Mouse (Mus musculus) heart, postnatal 0 days (tissue): ENCODE results near the gene Pmvk.

Source experiments
- CTCF ChIP-seq: IDR thresholded peaks from 2 replicates; pipeline ENCODE4 v1.5.1; 2016; ENCODE audit warnings: antibody characterized with exemption, control low read depth, low read depth
- EP300 ChIP-seq: IDR thresholded peaks from 2 replicates; pipeline ENCODE4 v1.6.1; 2016; ENCODE audit warnings: antibody characterized with exemption, low read depth

DNA sequence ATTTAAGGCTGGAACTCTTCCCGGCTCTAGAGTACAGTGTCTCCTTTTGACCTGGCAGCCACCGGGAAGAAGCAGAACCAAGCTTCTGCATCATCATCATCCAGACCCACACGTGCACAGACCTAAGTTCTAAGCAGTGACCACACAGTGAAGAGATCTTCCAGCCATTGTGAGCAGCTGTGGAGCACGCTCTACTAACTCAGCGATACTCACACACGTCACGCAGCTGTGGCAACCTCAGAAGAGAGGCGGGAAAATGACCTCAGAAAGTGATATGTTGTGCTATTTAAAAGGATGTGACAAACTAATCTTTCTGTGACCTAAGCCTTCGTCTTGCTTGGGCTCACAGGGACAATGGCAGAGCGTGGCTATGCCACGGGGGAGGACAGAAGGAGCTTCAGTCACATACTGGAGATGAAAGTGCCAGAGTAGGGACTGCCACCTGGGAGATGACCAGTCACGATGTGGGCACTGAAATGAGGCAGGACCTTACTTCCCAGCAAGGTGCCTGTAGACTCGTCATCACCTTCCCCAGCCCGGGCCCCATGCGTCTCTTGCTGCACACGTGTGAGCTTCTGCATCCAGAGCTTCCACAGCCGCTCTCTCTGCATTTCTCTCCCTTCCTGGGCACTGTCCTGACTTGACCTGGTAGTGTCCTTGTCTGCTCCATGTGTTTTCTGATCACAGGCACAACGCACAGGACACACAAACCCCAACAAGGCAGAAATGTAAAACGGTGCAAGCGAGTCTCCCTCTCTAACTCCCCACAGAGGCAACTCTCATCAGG is 32.8 kb downstream of the Pmvk start:
- TF ChIP-seq EP300 = no peak
- no peak for TF ChIP-seq CTCF
